Mouse (Mus musculus) lung, postnatal 0 days (tissue): Measurements from ENCODE around the gene Camk1d. TPM values are rescaled to one million over a fixed set of nuclear protein-coding genes. Genes with fewer than 3 reads are reported as not detected.

Source experiments
- ATAC-seq: fragments of 200-750 bp; cut with Nextera tagmentation; 2 replicates; pipeline ENCODE4 v1.8.0; 2017; ENCODE audit warnings: moderate library complexity
- DNase-seq: peaks from one replicate; pipeline ENCODE4 v3.0.0-alpha.2; 2016; ENCODE audit warnings: low spot score
- H3K27ac ChIP-seq: fragments of 300-500 bp; sonication (generic); 2 replicates; pipeline ENCODE4 v1.5.1; 2014; ENCODE audit warnings: antibody characterized with exemption, mild to moderate bottlenecking, low read length, mixed read lengths
- H3K27me3 ChIP-seq: fragments of 300-500 bp; sonication (generic); replicated peaks from 2 replicates; pipeline ENCODE4 v1.6.1; 2014; ENCODE audit warnings: low read length, mixed read lengths; ENCODE audit not compliant: insufficient read depth
- H3K36me3 ChIP-seq: fragments of 300-500 bp; sonication (generic); 2 replicates; pipeline ENCODE4 v1.6.1; 2014; ENCODE audit warnings: low read length, mixed read lengths; ENCODE audit not compliant: insufficient read depth
- H3K4me1 ChIP-seq: fragments of 300-500 bp; sonication (generic); 2 replicates; pipeline ENCODE4 v1.6.1; 2014; ENCODE audit warnings: antibody characterized with exemption, low read depth, low read length, mixed read lengths; ENCODE audit not compliant: insufficient read depth
- H3K4me2 ChIP-seq: fragments of 300-500 bp; sonication (generic); replicated peaks from 2 replicates; pipeline ENCODE4 v1.6.1; 2014; ENCODE audit warnings: low read depth, mild to moderate bottlenecking, low read length, moderate library complexity, mixed read lengths
- H3K4me3 ChIP-seq: fragments of 300-500 bp; sonication (generic); 2 replicates; pipeline ENCODE4 v1.5.1; 2014; ENCODE audit warnings: low read depth, low read length
- H3K9ac ChIP-seq: fragments of 300-500 bp; sonication (generic); replicated peaks from 2 replicates; pipeline ENCODE4 v1.6.1; 2014; ENCODE audit warnings: low read depth, mild to moderate bottlenecking
- H3K9me3 ChIP-seq: fragments of 300-500 bp; sonication (generic); 2 replicates; pipeline ENCODE4 v1.6.1; 2016; ENCODE audit warnings: low read length, mixed read lengths
- CTCF ChIP-seq: IDR thresholded peaks from 2 replicates; pipeline ENCODE4 v1.5.1; 2016; ENCODE audit warnings: antibody characterized with exemption, mild to moderate bottlenecking
- EP300 ChIP-seq: IDR thresholded peaks from 2 replicates; pipeline ENCODE4 v1.6.1; 2016; ENCODE audit warnings: antibody characterized with exemption, mild to moderate bottlenecking, control low read depth
- WGBS: fragments of 180-500 bp; shearing (Covaris S2); extraction: QIAGEN DNeasy Blood & Tissue Kit; methylation state at CpG from one replicate; pipeline ENCODE4 v1.1.7; 2014; 5-methylcytosine and 5-hydroxymethylcytosine counted together
- polyA plus RNA-seq: library from polyadenylated mRNA; unstranded; fragments of >200 nt; fragmentation: Nextera tagmentation; extraction: Ambion mirVana; gene quantifications from 2 replicates; pipeline ENCODE4 v1.2.1, GENCODE M21; 2015

The Camk1d gene
- polyA plus RNA-seq, 1 experiment from 2014 or later = 2.2 TPM

DNA sequence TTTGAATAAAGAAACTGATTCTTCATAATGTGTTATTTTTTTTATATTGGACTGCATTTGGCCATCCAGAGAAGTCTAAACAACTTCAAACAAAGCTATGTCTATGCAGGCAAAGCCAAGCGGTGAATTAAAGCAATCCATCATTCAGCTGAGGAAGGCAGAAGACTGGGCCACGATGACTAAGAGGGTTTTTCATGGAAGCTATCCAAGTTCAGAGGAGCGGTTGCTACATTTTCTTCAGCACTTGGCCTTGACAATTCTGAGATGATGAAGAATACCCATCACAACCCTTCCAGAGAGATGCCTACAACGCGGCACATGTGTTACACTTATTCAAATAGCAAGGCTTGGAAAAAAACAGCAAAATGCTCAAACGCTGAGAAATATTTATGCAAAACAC lies 65.6 kb downstream of the Camk1d start:
- Histone ChIP-seq H3K9me3 (no peaks in the 10 kb centered on the region), H3K9ac (no peak overlapping the region), H3K27ac (no peak overlapping the region), H3K36me3 (no peaks in the 10 kb centered on the region), H3K27me3 (0 out of 2 replicates have a peak, but pooled peaks cover 3% of the 10 kb centered on the region), H3K4me1 (no peaks in the 10 kb centered on the region), H3K4me2 (no peak overlapping the region), H3K4me3 (no peak overlapping the region)
- 50% methylated on average over 6 of the region's 6 CpGs for WGBS
- no peak for DNase-seq
- ATAC-seq = no peak
- TF ChIP-seq EP300 (no peak), CTCF (no peak)

DNA sequence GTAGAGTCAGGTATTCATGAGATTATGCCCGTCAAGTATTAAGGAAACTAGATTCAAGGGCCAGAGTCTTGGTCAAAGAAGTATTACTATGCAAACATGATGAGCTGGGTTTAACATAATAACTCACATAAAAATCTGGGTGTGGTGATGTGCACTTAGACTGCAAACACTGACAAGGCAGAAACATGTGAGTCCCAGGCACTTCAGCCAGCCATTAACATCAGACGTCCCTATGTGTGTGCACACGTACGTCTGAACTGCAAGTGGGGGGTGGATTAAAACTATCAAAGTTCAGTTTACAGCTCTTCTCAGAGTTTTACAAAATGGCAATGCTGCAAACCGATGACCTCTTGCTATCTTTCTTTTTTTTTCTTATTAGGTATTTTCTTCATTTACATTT lies 68.0 kb downstream of the Camk1d start:
- Histone ChIP-seq H3K27ac (no peak overlapping the region), H3K36me3 (no peaks in the 10 kb centered on the region), H3K9me3 (no peaks in the 10 kb centered on the region), H3K27me3 (0 out of 2 replicates have a peak, but pooled peaks cover 3% of the 10 kb centered on the region), H3K4me1 (no peaks in the 10 kb centered on the region), H3K9ac (no peak overlapping the region), H3K4me2 (no peak overlapping the region), H3K4me3 (no peak overlapping the region)
- ATAC-seq (no peak), DNase-seq (no peak)
- TF ChIP-seq EP300 = no peak
- TF ChIP-seq CTCF = no peak
- 73% methylated on average over 5 of the region's 5 CpGs for WGBS

DNA sequence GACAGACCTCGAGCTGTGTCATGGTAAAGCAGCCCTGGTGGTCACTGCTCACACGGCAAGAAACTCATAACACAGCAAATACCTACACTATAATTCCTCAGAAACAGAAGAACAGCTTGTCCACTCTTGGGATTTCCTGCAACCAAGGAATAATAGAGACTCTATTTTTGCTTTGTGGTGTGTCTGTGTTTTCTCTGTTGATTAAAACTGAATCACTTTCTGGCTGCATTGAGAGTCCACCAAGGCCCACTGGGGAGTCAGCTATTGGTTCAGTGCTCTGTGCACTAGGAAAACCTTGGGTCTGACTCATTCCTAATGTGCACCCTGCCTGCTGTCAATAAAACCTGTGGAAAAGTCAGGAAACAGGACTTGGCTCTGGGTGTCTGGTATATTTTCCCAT lies 68.7 kb downstream of the Camk1d start:
- no peaks in the 10 kb centered on the region for H3K4me1 ChIP-seq
- ATAC-seq (no peak), DNase-seq (no peak)
- H3K4me2 ChIP-seq = no peak overlapping the region
- no peak for TF ChIP-seq EP300
- TF ChIP-seq CTCF = no peak
- H3K9me3 ChIP-seq = no peaks in the 10 kb centered on the region
- WGBS = 73% methylated on average over 2 of the region's 2 CpGs
- no peak overlapping the region for H3K27ac ChIP-seq
- H3K9ac ChIP-seq = no peak overlapping the region
- H3K36me3 ChIP-seq = no peaks in the 10 kb centered on the region
- H3K4me3 ChIP-seq = no peak overlapping the region
- no peaks in the 10 kb centered on the region for H3K27me3 ChIP-seq

DNA sequence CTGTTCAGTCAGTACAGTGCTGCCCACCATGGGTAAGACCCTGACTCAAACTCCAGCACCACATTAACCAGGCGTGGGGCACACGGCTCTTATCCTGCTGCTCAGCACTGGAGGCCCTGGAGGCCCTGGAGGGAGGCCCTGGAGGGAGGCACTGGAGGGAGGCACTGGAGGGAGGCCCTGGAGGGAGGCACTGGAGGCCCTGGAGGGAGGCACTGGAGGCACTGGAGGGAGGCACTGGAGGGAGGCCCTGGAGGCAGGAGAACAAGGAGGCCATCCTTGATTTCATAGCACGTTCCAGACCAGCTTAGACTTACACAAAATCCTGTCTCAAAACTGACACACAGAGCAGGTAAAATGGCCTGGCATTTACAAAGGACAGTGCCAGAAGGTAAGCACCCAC lies 70.4 kb downstream of the Camk1d start:
- DNase-seq = no peak
- no peaks in the 10 kb centered on the region for H3K9me3 ChIP-seq
- no peak overlapping the region for H3K4me3 ChIP-seq
- WGBS = 62% methylated on average over 3 of the region's 3 CpGs
- no peak for TF ChIP-seq EP300
- TF ChIP-seq CTCF = no peak
- H3K4me2 ChIP-seq = no peak overlapping the region
- H3K27me3 ChIP-seq = no peaks in the 10 kb centered on the region
- no peaks in the 10 kb centered on the region for H3K4me1 ChIP-seq
- H3K9ac ChIP-seq = no peak overlapping the region
- no peak for ATAC-seq
- no peak overlapping the region for H3K27ac ChIP-seq
- no peaks in the 10 kb centered on the region for H3K36me3 ChIP-seq

DNA sequence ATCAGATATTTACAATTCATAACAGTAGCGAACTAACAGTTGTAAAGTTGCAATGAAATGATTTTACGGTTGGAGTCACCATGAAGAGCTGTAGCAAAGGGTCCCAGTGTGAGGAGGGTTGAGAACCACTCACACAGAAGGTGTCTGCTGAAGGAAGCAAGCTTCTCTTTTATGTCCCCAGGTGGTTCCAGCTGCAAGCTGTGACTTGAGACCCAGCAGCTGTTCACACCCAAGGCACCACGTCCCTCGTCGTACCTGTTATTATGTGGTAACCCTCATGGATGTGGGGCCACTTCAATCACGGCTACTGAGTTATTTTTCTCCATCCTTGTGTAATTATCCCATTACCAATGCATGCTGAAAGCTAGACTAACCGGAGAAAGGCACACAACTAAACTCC lies 71.1 kb downstream of the Camk1d start:
- no peak for ATAC-seq
- TF ChIP-seq CTCF = no peak
- no peak for TF ChIP-seq EP300
- Histone ChIP-seq H3K27me3 (no peaks in the 10 kb centered on the region), H3K4me2 (no peak overlapping the region), H3K9ac (no peak overlapping the region), H3K36me3 (no peaks in the 10 kb centered on the region), H3K27ac (no peak overlapping the region), H3K4me3 (no peak overlapping the region), H3K9me3 (no peaks in the 10 kb centered on the region), H3K4me1 (no peaks in the 10 kb centered on the region)
- 55% methylated on average over 7 of the region's 7 CpGs for WGBS
- no peak for DNase-seq

DNA sequence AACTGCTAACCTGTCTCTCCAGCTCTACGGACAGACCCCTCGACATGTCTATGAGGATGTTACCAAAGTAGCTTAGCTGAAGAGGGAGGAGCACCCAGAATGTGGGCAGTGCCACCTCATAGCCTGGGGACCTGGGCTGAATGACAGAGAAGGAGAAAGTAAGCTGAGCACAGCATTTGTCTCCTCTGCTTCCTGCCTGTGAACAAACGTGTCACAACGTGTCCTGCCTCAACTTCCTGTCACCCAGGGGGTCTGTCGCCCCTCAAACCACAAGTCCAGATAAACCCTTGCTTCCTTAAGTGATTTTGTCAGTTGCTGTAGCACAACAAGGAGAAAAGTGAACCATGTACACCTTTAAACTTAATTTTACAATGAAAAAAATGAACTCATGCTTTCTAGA lies 71.7 kb downstream of the Camk1d start:
- no peak for ATAC-seq
- Histone ChIP-seq H3K4me2 (no peak overlapping the region), H3K4me1 (no peaks in the 10 kb centered on the region), H3K9me3 (no peaks in the 10 kb centered on the region), H3K9ac (no peak overlapping the region), H3K27ac (no peak overlapping the region), H3K27me3 (no peaks in the 10 kb centered on the region), H3K4me3 (no peak overlapping the region), H3K36me3 (no peaks in the 10 kb centered on the region)
- DNase-seq = no peak
- no peak for TF ChIP-seq CTCF
- TF ChIP-seq EP300 = no peak
- 32% methylated on average over 5 of the region's 5 CpGs for WGBS

DNA sequence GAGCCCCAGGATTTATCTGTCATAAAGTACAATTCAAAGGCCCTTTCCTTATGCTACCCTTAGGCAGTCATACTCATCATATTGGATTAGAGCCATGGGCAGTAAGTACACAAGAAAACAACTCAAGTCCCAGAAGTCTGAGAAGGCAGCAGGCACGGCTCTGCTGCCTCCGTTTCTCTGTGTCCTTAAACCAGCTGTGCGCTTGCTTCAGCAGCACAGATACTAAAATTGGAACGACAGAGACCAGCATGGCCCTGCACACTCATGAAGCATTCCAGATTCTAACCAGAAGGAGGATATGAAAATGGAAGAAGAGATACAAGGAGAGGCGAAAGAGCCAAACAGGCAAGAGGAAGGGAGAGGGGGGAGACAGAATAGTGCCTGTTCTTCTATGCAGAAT lies 72.6 kb downstream of the Camk1d start:
- no peak for TF ChIP-seq EP300
- TF ChIP-seq CTCF = no peak
- H3K27ac ChIP-seq = no peak overlapping the region
- WGBS = 57% methylated on average over 5 of the region's 5 CpGs
- ATAC-seq (no peak), DNase-seq (no peak)
- H3K4me3 ChIP-seq = no peak overlapping the region
- no peaks in the 10 kb centered on the region for H3K36me3 ChIP-seq
- no peaks in the 10 kb centered on the region for H3K9me3 ChIP-seq
- H3K27me3 ChIP-seq = no peaks in the 10 kb centered on the region
- no peak overlapping the region for H3K9ac ChIP-seq
- H3K4me2 ChIP-seq = no peak overlapping the region
- H3K4me1 ChIP-seq = no peaks in the 10 kb centered on the region
